Mouse (Mus musculus): Measurements from ENCODE around the gene Gbp5. TPM values are rescaled to one million over a fixed set of nuclear protein-coding genes. Genes with fewer than 3 reads are reported as not detected.

Gene Gbp5
- total and polyA plus RNA-seq, 3 experiments: 0.03 TPM; not detected in 2

- H3K9ac ChIP-seq (ENCODE audit: control insufficient read depth, low read depth, low read length, poor library complexity, severe bottlenecking): no peak overlapping the region
- no peaks in the 10 kb centered on the region for H3K9me3 ChIP-seq (replicated peaks; ENCODE audit: insufficient read depth, low read length)
- no peak for DNase-seq (ENCODE audit: low read depth, low spot score)
- no peaks in the 10 kb centered on the region for H3K4me1 ChIP-seq (ENCODE audit: control insufficient read depth in 1 of 2, insufficient read depth in 2 of 2, low read length in 2 of 2)
- no peak for TF ChIP-seq POLR2A (IDR thresholded peaks at IDR 0.05; ENCODE audit: control insufficient read depth in 1 of 2, insufficient read depth in 1 of 2, low read depth in 1 of 2, low read length in 2 of 2, poor library complexity in 1 of 2)
- H3K36me3 ChIP-seq (ENCODE audit: control insufficient read depth in 1 of 2, insufficient read depth in 2 of 2, low read length in 2 of 2): peaks cover 0 to 3% of the 10 kb centered on the region in 2 experiments; a peak in 2 of 4 replicates
- no peaks in the 10 kb centered on the region; the same call in 1 of the 2 replicates for H3K79me2 ChIP-seq (ENCODE audit: control insufficient read depth, insufficient read depth, low read length, poor library complexity)
- no peak overlapping the region for H3K27ac ChIP-seq (ENCODE audit: control insufficient read depth, low read depth, low read length)
- H3K4me3 ChIP-seq (ENCODE audit: control insufficient read depth in 1 of 2, insufficient read depth in 1 of 2, low read depth in 2 of 2, low read length in 2 of 2): no peak overlapping the region
- H3K27me3 ChIP-seq (ENCODE audit: control insufficient read depth in 1 of 2, insufficient read depth in 2 of 2, low read length in 2 of 2): no peaks in the 10 kb centered on the region
Measured at GRCm38 (mm10) chr3:142533185-142533584, 39.4 kb downstream of the Gbp5 start.

DNA sequence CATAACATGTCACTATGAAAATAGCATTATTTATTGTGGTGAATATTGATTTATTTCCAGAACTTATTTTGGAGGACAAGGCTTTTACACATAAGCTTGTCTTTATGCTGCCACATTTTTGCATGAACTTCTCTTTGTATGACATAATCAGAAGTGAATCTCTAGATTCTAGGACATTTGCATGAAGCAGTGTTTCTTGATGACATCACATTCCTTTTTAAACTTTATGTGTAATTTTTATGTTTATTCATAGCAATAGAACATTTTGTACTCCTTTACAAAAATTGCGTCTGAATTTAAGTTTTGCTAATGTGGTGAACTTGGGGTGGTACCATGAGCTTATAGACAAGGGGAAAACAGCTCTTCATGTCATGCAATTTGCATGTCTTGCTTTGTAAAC is 41.9 kb downstream of the Gbp5 start:
- H3K4me3 ChIP-seq (ENCODE audit: control insufficient read depth in 1 of 2, insufficient read depth in 1 of 2, low read depth in 2 of 2, low read length in 2 of 2): no peak overlapping the region
- H3K4me1 ChIP-seq (ENCODE audit: control insufficient read depth in 1 of 2, insufficient read depth in 2 of 2, low read length in 2 of 2): no peaks in the 10 kb centered on the region
- no peaks in the 10 kb centered on the region for H3K36me3 ChIP-seq (ENCODE audit: control insufficient read depth in 1 of 2, insufficient read depth in 2 of 2, low read length in 2 of 2)
- no peaks in the 10 kb centered on the region for H3K9me3 ChIP-seq (replicated peaks; ENCODE audit: insufficient read depth, low read length)
- no peak overlapping the region for H3K9ac ChIP-seq (ENCODE audit: control insufficient read depth, low read depth, low read length, poor library complexity, severe bottlenecking)
- H3K79me2 ChIP-seq (ENCODE audit: control insufficient read depth, insufficient read depth, low read length, poor library complexity): no peaks in the 10 kb centered on the region; the same call in 1 of the 2 replicates
- no peaks in the 10 kb centered on the region for H3K27me3 ChIP-seq (ENCODE audit: control insufficient read depth in 1 of 2, insufficient read depth in 2 of 2, low read length in 2 of 2)
- no peak overlapping the region for H3K27ac ChIP-seq (ENCODE audit: control insufficient read depth, low read depth, low read length)
- no peak for TF ChIP-seq BHLHE40 (IDR thresholded peaks at IDR 0.05; ENCODE audit: borderline replicate concordance, low read depth, low read length)
- TF ChIP-seq MAX (IDR thresholded peaks at IDR 0.05; ENCODE audit: low read length): no peak
- no peak for TF ChIP-seq SIN3A (IDR thresholded peaks at IDR 0.05; ENCODE audit: low read length)
- no peak for TF ChIP-seq HCFC1 (IDR thresholded peaks at IDR 0.05; ENCODE audit: low read depth, low read length)
- TF ChIP-seq MEF2A (IDR thresholded peaks at IDR 0.05; ENCODE audit: extremely low read depth, insufficient replicate concordance, low read depth, low read length, poor library complexity, severe bottlenecking): no peak
- no peak for TF ChIP-seq UBTF (IDR thresholded peaks at IDR 0.05; ENCODE audit: borderline replicate concordance, insufficient read depth, low read depth, low read length)
- TF ChIP-seq ZNF384 (IDR thresholded peaks at IDR 0.05; ENCODE audit: low read depth, low read length): no peak
- TF ChIP-seq ZC3H11A (IDR thresholded peaks at IDR 0.05; ENCODE audit: low read depth, low read length): no peak
- no peak for TF ChIP-seq NRF1 (IDR thresholded peaks at IDR 0.05; ENCODE audit: insufficient read depth, low read depth, low read length, poor library complexity, severe bottlenecking)
- no peak for TF ChIP-seq JUND (IDR thresholded peaks at IDR 0.05; ENCODE audit: low read depth, low read length)
- DNase-seq (ENCODE audit: low read depth, low spot score): no peak

DNA sequence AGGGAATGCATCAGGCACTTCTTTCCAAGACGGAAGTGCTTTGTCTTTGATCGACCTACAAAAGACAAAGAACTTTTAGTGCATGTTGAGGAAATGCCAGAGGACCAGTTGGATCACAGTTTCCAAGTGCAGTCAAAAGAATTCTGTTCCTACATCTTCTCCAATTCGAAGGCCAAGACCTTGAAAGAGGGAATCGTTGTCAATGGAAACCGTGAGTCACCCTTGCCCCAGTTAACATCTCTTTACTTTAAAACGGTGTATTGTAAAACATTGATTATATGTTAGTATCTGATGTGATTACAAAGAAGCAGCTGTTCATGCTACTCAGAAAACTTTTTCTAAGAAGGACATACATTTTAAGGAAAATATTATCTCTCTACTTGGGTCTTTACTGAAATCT is 47.6 kb downstream of the Gbp5 start:
- TF ChIP-seq HCFC1 (IDR thresholded peaks at IDR 0.05; ENCODE audit: low read depth, low read length) (no peak), NELFE (IDR thresholded peaks at IDR 0.05; ENCODE audit: low read depth, low read length) (no peak), SIN3A (IDR thresholded peaks at IDR 0.05; ENCODE audit: low read length) (no peak), GATA1 (IDR thresholded peaks at IDR 0.05; ENCODE audit: low read depth, low read length) (no peak), RAD21 (IDR thresholded peaks at IDR 0.05; ENCODE audit: low read depth, low read length) (no peak), ZNF384 (IDR thresholded peaks at IDR 0.05; ENCODE audit: low read depth, low read length) (no peak), CTCF (IDR thresholded peaks at IDR 0.05 in 2 of 3, conservative IDR thresholded peaks at IDR 0.05 in 1 of 3; ENCODE audit: control insufficient read depth in 1 of 3, insufficient read depth in 1 of 3, low read depth in 2 of 3, low read length in 3 of 3, poor library complexity in 1 of 3, severe bottlenecking in 1 of 3) (no peak), EP300 (IDR thresholded peaks at IDR 0.05; ENCODE audit: low read depth in 1 of 2, low read length in 2 of 2) (no peak), POLR2AphosphoS2 (IDR thresholded peaks at IDR 0.05; ENCODE audit: low read length) (no peak), USF2 (IDR thresholded peaks at IDR 0.05; ENCODE audit: borderline replicate concordance in 1 of 2, insufficient read depth in 1 of 2, low read depth in 1 of 2, low read length in 2 of 2) (no peak), MAX (IDR thresholded peaks at IDR 0.05; ENCODE audit: low read length) (no peak), CHD2 (IDR thresholded peaks at IDR 0.05; ENCODE audit: low read length) (no peak), MXI1 (IDR thresholded peaks at IDR 0.05; ENCODE audit: low read depth, low read length) (no peak), NRF1 (IDR thresholded peaks at IDR 0.05; ENCODE audit: insufficient read depth, low read depth, low read length, poor library complexity, severe bottlenecking) (no peak), UBTF (IDR thresholded peaks at IDR 0.05; ENCODE audit: borderline replicate concordance, insufficient read depth, low read depth, low read length) (no peak), POLR2A (IDR thresholded peaks at IDR 0.05; ENCODE audit: control insufficient read depth in 1 of 2, insufficient read depth in 1 of 2, low read depth in 1 of 2, low read length in 2 of 2, poor library complexity in 1 of 2) (no peak), CHD1 (IDR thresholded peaks at IDR 0.05; ENCODE audit: low read depth, low read length) (no peak), KAT2A (conservative IDR thresholded peaks at IDR 0.05; ENCODE audit: low read depth, low read length) (no peak), ZKSCAN1 (IDR thresholded peaks at IDR 0.05; ENCODE audit: low read depth, low read length) (no peak), POLR2AphosphoS5 (IDR thresholded peaks at IDR 0.05; ENCODE audit: borderline replicate concordance, low read depth, low read length) (no peak)
- Histone ChIP-seq H3K9ac (ENCODE audit: control insufficient read depth, low read depth, low read length, poor library complexity, severe bottlenecking) (no peak overlapping the region), H3K9me3 (replicated peaks; ENCODE audit: insufficient read depth, low read length) (no peaks in the 10 kb centered on the region), H3K4me1 (ENCODE audit: control insufficient read depth in 1 of 2, insufficient read depth in 2 of 2, low read length in 2 of 2) (no peaks in the 10 kb centered on the region), H3K4me3 (ENCODE audit: control insufficient read depth in 1 of 2, insufficient read depth in 1 of 2, low read depth in 2 of 2, low read length in 2 of 2) (no peak overlapping the region), H3K36me3 (ENCODE audit: control insufficient read depth in 1 of 2, insufficient read depth in 2 of 2, low read length in 2 of 2) (no peaks in the 10 kb centered on the region), H3K79me2 (ENCODE audit: control insufficient read depth, insufficient read depth, low read length, poor library complexity) (no peaks in the 10 kb centered on the region), H3K27ac (ENCODE audit: control insufficient read depth, low read depth, low read length) (no peak overlapping the region), H3K27me3 (ENCODE audit: control insufficient read depth in 1 of 2, insufficient read depth in 2 of 2, low read length in 2 of 2) (no peaks in the 10 kb centered on the region)
- DNase-seq (ENCODE audit: low read depth, low spot score): no peak
